Mouse (Mus musculus): ENCODE data around the gene Npnt. TPM values are rescaled to one million over a fixed set of nuclear protein-coding genes. Genes with fewer than 3 reads are reported as not detected.

Npnt gene
- polyA plus RNA-seq, 2 experiments = 41.7 to 45.4 TPM

- Histone ChIP-seq H3K27ac (replicated peaks; ENCODE audit: low read depth, low read length) (no peak overlapping the region), H3K4me2 (replicated peaks; ENCODE audit: low read depth, low read length, severe bottlenecking) (no peak overlapping the region), H3K27me3 (ENCODE audit: control insufficient read depth, insufficient read depth, low read length) (no peaks in the 10 kb centered on the region), H3K9ac (ENCODE audit: low read depth, low read length, severe bottlenecking) (no peak overlapping the region), H3K9me3 (ENCODE audit: control insufficient read depth, low read length) (no peaks in the 10 kb centered on the region), H3K36me3 (ENCODE audit: control insufficient read depth, insufficient read depth, low read length) (no peaks in the 10 kb centered on the region), H3K4me3 (replicated peaks; ENCODE audit: low read length) (no peak overlapping the region), H3K4me1 (ENCODE audit: control insufficient read depth, insufficient read depth, low read length) (peaks cover 2% of the 10 kb centered on the region; the same call in 1 of the 2 replicates)
- ATAC-seq (ENCODE audit: low FRiP score, low read depth) (no peak), DNase-seq (ENCODE audit: low spot score) (no peak)
- no peak for TF ChIP-seq POLR2A (IDR thresholded peaks at IDR 0.05; ENCODE audit: borderline replicate concordance, extremely low read depth, insufficient read depth, insufficient read length)
- 69% methylated on average over 8 of the region's 8 CpGs for WGBS
These were observed 11.1 kb downstream of the Npnt start for GRCm38 (mm10) chr3:132939006-132939405.

- Histone ChIP-seq H3K27ac (replicated peaks; ENCODE audit: low read depth, low read length) (no peak overlapping the region), H3K4me2 (replicated peaks; ENCODE audit: low read depth, low read length, severe bottlenecking) (no peak overlapping the region), H3K36me3 (ENCODE audit: control insufficient read depth, insufficient read depth, low read length) (no peaks in the 10 kb centered on the region), H3K9ac (ENCODE audit: low read depth, low read length, severe bottlenecking) (no peak overlapping the region), H3K9me3 (ENCODE audit: control insufficient read depth, low read length) (no peaks in the 10 kb centered on the region), H3K4me3 (replicated peaks; ENCODE audit: low read length) (no peak overlapping the region), H3K27me3 (ENCODE audit: control insufficient read depth, insufficient read depth, low read length) (no peaks in the 10 kb centered on the region), H3K4me1 (ENCODE audit: control insufficient read depth, insufficient read depth, low read length) (no peaks in the 10 kb centered on the region)
- no peak for TF ChIP-seq POLR2A (IDR thresholded peaks at IDR 0.05; ENCODE audit: borderline replicate concordance, extremely low read depth, insufficient read depth, insufficient read length)
- no peak for ATAC-seq (ENCODE audit: low FRiP score, low read depth)
- WGBS = 62% methylated on average over 2 of the region's 2 CpGs
- DNase-seq (ENCODE audit: low spot score) = no peak
These were observed 15.4 kb downstream of the Npnt start for GRCm38 (mm10) chr3:132934649-132935048.

GRCm38 (mm10) chr3:132931526-132931925 is 18.6 kb downstream of the Npnt start:
- H3K27me3 ChIP-seq (ENCODE audit: control insufficient read depth, insufficient read depth, low read length) = no peaks in the 10 kb centered on the region
- no peak overlapping the region for H3K4me2 ChIP-seq (replicated peaks; ENCODE audit: low read depth, low read length, severe bottlenecking)
- WGBS = 86% methylated on average over 4 of the region's 4 CpGs
- H3K36me3 ChIP-seq (ENCODE audit: control insufficient read depth, insufficient read depth, low read length) = no peaks in the 10 kb centered on the region
- ATAC-seq (ENCODE audit: low FRiP score, low read depth) (no peak), DNase-seq (ENCODE audit: low spot score) (no peak)
- no peaks in the 10 kb centered on the region; the same call in 1 of the 2 replicates for H3K4me1 ChIP-seq (ENCODE audit: control insufficient read depth, insufficient read depth, low read length)
- no peak overlapping the region for H3K9ac ChIP-seq (ENCODE audit: low read depth, low read length, severe bottlenecking)
- no peak overlapping the region for H3K4me3 ChIP-seq (replicated peaks; ENCODE audit: low read length)
- no peaks in the 10 kb centered on the region for H3K9me3 ChIP-seq (ENCODE audit: control insufficient read depth, low read length)
- no peak overlapping the region for H3K27ac ChIP-seq (replicated peaks; ENCODE audit: low read depth, low read length)
- TF ChIP-seq POLR2A (IDR thresholded peaks at IDR 0.05; ENCODE audit: borderline replicate concordance, extremely low read depth, insufficient read depth, insufficient read length) = no peak

GRCm38 (mm10) chr3:132929866-132930265 is 20.2 kb downstream of the Npnt start:
- Histone ChIP-seq H3K27me3 (ENCODE audit: control insufficient read depth, insufficient read depth, low read length) (no peaks in the 10 kb centered on the region), H3K9me3 (ENCODE audit: control insufficient read depth, low read length) (no peaks in the 10 kb centered on the region), H3K4me2 (replicated peaks; ENCODE audit: low read depth, low read length, severe bottlenecking) (no peak overlapping the region), H3K4me1 (ENCODE audit: control insufficient read depth, insufficient read depth, low read length) (no peaks in the 10 kb centered on the region; the same call in 1 of the 2 replicates), H3K27ac (replicated peaks; ENCODE audit: low read depth, low read length) (no peak overlapping the region), H3K9ac (ENCODE audit: low read depth, low read length, severe bottlenecking) (no peak overlapping the region), H3K36me3 (ENCODE audit: control insufficient read depth, insufficient read depth, low read length) (no peaks in the 10 kb centered on the region), H3K4me3 (replicated peaks; ENCODE audit: low read length) (no peak overlapping the region)
- no peak for DNase-seq (ENCODE audit: low spot score)
- no peak for ATAC-seq (ENCODE audit: low FRiP score, low read depth)
- 48% methylated on average over 6 of the region's 6 CpGs for WGBS
- no peak for TF ChIP-seq POLR2A (IDR thresholded peaks at IDR 0.05; ENCODE audit: borderline replicate concordance, extremely low read depth, insufficient read depth, insufficient read length)

- no peak for TF ChIP-seq POLR2A (IDR thresholded peaks at IDR 0.05; ENCODE audit: borderline replicate concordance, extremely low read depth, insufficient read depth, insufficient read length)
- Histone ChIP-seq H3K4me3 (replicated peaks; ENCODE audit: low read length) (no peak overlapping the region), H3K27me3 (ENCODE audit: control insufficient read depth, insufficient read depth, low read length) (no peaks in the 10 kb centered on the region), H3K4me2 (replicated peaks; ENCODE audit: low read depth, low read length, severe bottlenecking) (no peak overlapping the region), H3K9me3 (ENCODE audit: control insufficient read depth, low read length) (no peaks in the 10 kb centered on the region), H3K27ac (replicated peaks; ENCODE audit: low read depth, low read length) (no peak overlapping the region), H3K4me1 (ENCODE audit: control insufficient read depth, insufficient read depth, low read length) (no peaks in the 10 kb centered on the region; the same call in 1 of the 2 replicates), H3K9ac (ENCODE audit: low read depth, low read length, severe bottlenecking) (no peak overlapping the region), H3K36me3 (ENCODE audit: control insufficient read depth, insufficient read depth, low read length) (no peaks in the 10 kb centered on the region)
- DNase-seq (ENCODE audit: low spot score) = no peak
- WGBS = 85% methylated on average over 9 of the region's 9 CpGs
- no peak for ATAC-seq (ENCODE audit: low FRiP score, low read depth)
These were observed 21.9 kb downstream of the Npnt start for GRCm38 (mm10) chr3:132928186-132928585.

GRCm38 (mm10) chr3:132919798-132920197 is 30.3 kb downstream of the Npnt start:
- Histone ChIP-seq H3K27me3 (ENCODE audit: control insufficient read depth, insufficient read depth, low read length) (no peaks in the 10 kb centered on the region), H3K27ac (replicated peaks; ENCODE audit: low read depth, low read length) (no peak overlapping the region), H3K9me3 (ENCODE audit: control insufficient read depth, low read length) (no peaks in the 10 kb centered on the region), H3K4me3 (replicated peaks; ENCODE audit: low read length) (no peak overlapping the region), H3K4me1 (ENCODE audit: control insufficient read depth, insufficient read depth, low read length) (no peaks in the 10 kb centered on the region), H3K36me3 (ENCODE audit: control insufficient read depth, insufficient read depth, low read length) (no peaks in the 10 kb centered on the region), H3K9ac (ENCODE audit: low read depth, low read length, severe bottlenecking) (no peak overlapping the region), H3K4me2 (replicated peaks; ENCODE audit: low read depth, low read length, severe bottlenecking) (no peak overlapping the region)
- DNase-seq (ENCODE audit: low spot score) (no peak), ATAC-seq (ENCODE audit: low FRiP score, low read depth) (no peak)
- WGBS = 93% methylated on average over 3 of the region's 3 CpGs
- no peak for TF ChIP-seq POLR2A (IDR thresholded peaks at IDR 0.05; ENCODE audit: borderline replicate concordance, extremely low read depth, insufficient read depth, insufficient read length)

Measured in limb, embryonic 14.5 days (tissue).